ENCODE assay signal across 8 mouse cellular contexts in genomic region chr16:95345882-95346281, GRCm38 (mm10).
DNase-seq lines count a peak whose midpoint lies in the region; ATAC-seq and TF ChIP-seq lines count a peak whose summit lies in the region.

No protein-coding gene starts in this region.

- WGBS in forebrain, embryonic 14.5 days = 4% methylated on average over 7 of the region's 7 CpGs
- 6% methylated on average over 4 of the region's 7 CpGs for WGBS in forebrain, embryonic 16.5 days
- 1% methylated on average over 7 of the region's 7 CpGs for WGBS in heart, postnatal 0 days

- peak; percentile 92 for DNase-seq in forebrain, embryonic 14.5 days (ENCODE audit: low spot score)
- peak; percentile 65 to 69 for DNase-seq in adrenal gland, adult 18-20 months (ENCODE audit: low spot score in 2 of 2)
- peak; percentile 84 for DNase-seq in embryo, embryonic 11 days
- DNase-seq in heart, postnatal 0 days (ENCODE audit: low spot score) = peak; percentile 81
- DNase-seq in layer of hippocampus, postnatal 10 days (ENCODE audit: low spot score in 2 of 2) = peak; percentile 79 to 85
- DNase-seq in skeletal muscle tissue, adult 2 months (ENCODE audit: low read depth, low spot score) = peak; percentile 64

- no peak overlapping the region for H3K4me2 ChIP-seq in forebrain, embryonic 14.5 days (ENCODE audit: low read length)
- H3K4me2 ChIP-seq in forebrain, embryonic 16.5 days (ENCODE audit: low read length) = no peak overlapping the region
- H3K4me2 ChIP-seq in heart, postnatal 0 days (ENCODE audit: low read depth, low read length) = no peak overlapping the region

- H3K36me3 ChIP-seq in forebrain, embryonic 14.5 days (ENCODE audit: control insufficient read depth, insufficient read depth, low read length) = no peaks in the 10 kb centered on the region
- no peaks in the 10 kb centered on the region for H3K36me3 ChIP-seq in forebrain, embryonic 16.5 days (ENCODE audit: control insufficient read depth, insufficient read depth)
- H3K36me3 ChIP-seq in heart, postnatal 0 days (replicated peaks; ENCODE audit: control insufficient read depth, insufficient read depth, low read length) = no peaks in the 10 kb centered on the region

- H3K27ac ChIP-seq in forebrain, embryonic 14.5 days (ENCODE audit: low read depth, low read length) = no peak overlapping the region
- H3K27ac ChIP-seq in forebrain, embryonic 16.5 days (ENCODE audit: low read length) = no peak overlapping the region
- H3K27ac ChIP-seq in heart, postnatal 0 days (ENCODE audit: low read depth) = no peak overlapping the region

- no peak for TF ChIP-seq EP300 in heart, postnatal 0 days (IDR thresholded peaks at IDR 0.05; ENCODE audit: low read depth)

- no peak overlapping the region for H3K9ac ChIP-seq in forebrain, embryonic 14.5 days (ENCODE audit: low read length)
- no peak overlapping the region for H3K9ac ChIP-seq in forebrain, embryonic 16.5 days (replicated peaks; ENCODE audit: low read depth, low read length)
- H3K9ac ChIP-seq in heart, postnatal 0 days (replicated peaks; ENCODE audit: low read depth, low read length) = no peak overlapping the region

- H3K9me3 ChIP-seq in forebrain, embryonic 14.5 days (replicated peaks; ENCODE audit: control insufficient read depth, low read length) = no peaks in the 10 kb centered on the region
- H3K9me3 ChIP-seq in forebrain, embryonic 16.5 days (ENCODE audit: control insufficient read depth, low read length) = no peaks in the 10 kb centered on the region
- no peaks in the 10 kb centered on the region for H3K9me3 ChIP-seq in heart, postnatal 0 days (replicated peaks; ENCODE audit: control insufficient read depth, low read length)

- H3K4me3 ChIP-seq in forebrain, embryonic 14.5 days (ENCODE audit: low read depth, low read length) = no peak overlapping the region
- no peak overlapping the region for H3K4me3 ChIP-seq in forebrain, embryonic 16.5 days (replicated peaks; ENCODE audit: low read length)
- no peak overlapping the region for H3K4me3 ChIP-seq in heart, postnatal 0 days (ENCODE audit: low read depth, low read length)

- ATAC-seq in forebrain, embryonic 14.5 days = peak; percentile 18; the same call in 1 of the 2 replicates
- ATAC-seq in forebrain, embryonic 16.5 days = no peak
- no peak for ATAC-seq in heart, postnatal 0 days (ENCODE audit: insufficient read depth, low read depth)
- 0 out of 2 replicates have a peak, but pooled peaks have one; percentile 20 for ATAC-seq in megakaryocyte, adult 5-6 weeks (ENCODE audit: poor library complexity, severe bottlenecking)

- no peaks in the 10 kb centered on the region for H3K4me1 ChIP-seq in forebrain, embryonic 14.5 days (ENCODE audit: control insufficient read depth, insufficient read depth, low read length)
- peaks cover 5% of the 10 kb centered on the region for H3K4me1 ChIP-seq in forebrain, embryonic 16.5 days (replicated peaks; ENCODE audit: control insufficient read depth, insufficient read depth, low read length)
- H3K4me1 ChIP-seq in heart, postnatal 0 days (ENCODE audit: control insufficient read depth, insufficient read depth) = peaks cover 23% of the 10 kb centered on the region

- no peaks in the 10 kb centered on the region for H3K27me3 ChIP-seq in forebrain, embryonic 14.5 days (replicated peaks; ENCODE audit: control insufficient read depth, insufficient read depth, low read length)
- H3K27me3 ChIP-seq in forebrain, embryonic 16.5 days (replicated peaks; ENCODE audit: control insufficient read depth, insufficient read depth, low read length) = no peaks in the 10 kb centered on the region
- no peaks in the 10 kb centered on the region for H3K27me3 ChIP-seq in heart, postnatal 0 days (ENCODE audit: control insufficient read depth, insufficient read depth, low read length)

- peak; percentile 80 for TF ChIP-seq CTCF in heart, postnatal 0 days (IDR thresholded peaks at IDR 0.05; ENCODE audit: low read depth)

Comparison
In these comparisons a context has a peak if more than half of its experiments do, and no peak if none do; other contexts are left out.
1. ATAC-seq: peak in forebrain, embryonic 14.5 days (single experiment) and megakaryocyte, adult 5-6 weeks (single experiment); none in forebrain, embryonic 16.5 days (single experiment) and heart, postnatal 0 days (single experiment).
2. Peak in every context shown above with its lines, with median percentiles within 50 percentile points of each other: DNase-seq.